In genomic region chr14:45350931-45351859, GRCm38 (mm10) we compare ENCODE assay signal across 8 mouse cellular contexts. TPM values are rescaled to one million over a fixed set of nuclear protein-coding genes. Genes with fewer than 3 reads are reported as not detected.
DNase-seq lines count a peak whose midpoint lies in the region; ATAC-seq lines count a peak whose summit lies in the region.

Gene Styx (plus strand): TSS chr14:45351093.

- ATAC-seq in inflammation-experienced regulatory T-cells, adult 6 months = peak; percentile 86
- ATAC-seq in megakaryocyte-erythroid progenitor cell, adult 5-6 weeks (replicated peaks; ENCODE audit: low FRiP score, low TSS enrichment, poor library complexity, severe bottlenecking) = peak; percentile 99

- peak; percentile 83 for DNase-seq in adipocyte (ENCODE audit: low spot score)
- DNase-seq in embryo, embryonic 10 days (ENCODE audit: low spot score) = peak; percentile 94
- DNase-seq in gastrocnemius, postnatal 14 days = peak; percentile 98
- DNase-seq in left cerebral cortex, postnatal 10 days (ENCODE audit: extremely low spot score in 1 of 2, low spot score in 2 of 2) = peak; percentile 89 to 97
- peak; percentile 94 for DNase-seq in right cerebral cortex, postnatal 25 days
- DNase-seq in urinary bladder, postnatal 4 days (ENCODE audit: low spot score in 2 of 2) = peak; percentile 98

- intact Hi-C loops in gastrocnemius, postnatal 14 days (cut with DNase I; ENCODE audit: low total_unique reads) = no loop called here
- intact Hi-C loops in left cerebral cortex, postnatal 10 days (cut with DNase I) = no loop called here

RNA-seq across cellular contexts. Expression of gene Styx, which starts in this region (rescaled TPM):
- total RNA-seq in gastrocnemius, postnatal 14 days (2021) = 10 to 100 TPM; 43.7 to 44.8 TPM
- 10 to 100 TPM; 11.9 to 21.8 (median 19.3) TPM for polyA plus RNA-seq in inflammation-experienced regulatory T-cells, adult 6 months (2017; shearing (Covaris generic))
- total RNA-seq in left cerebral cortex, postnatal 10 days (2021) = 10 to 100 TPM; 15.2 to 22.0 TPM
- total RNA-seq in megakaryocyte-erythroid progenitor cell, adult 5-6 weeks (2014; fragmentation: Nextera tagmentation) = 29.3 and 34.1 TPM in 2 replicates
- total RNA-seq in megakaryocyte-erythroid progenitor cell, adult 5-6 weeks (2017) = 24.5 and 48.4 TPM in 2 replicates

Comparison
In these comparisons a context has a peak if more than half of its experiments do, and no peak if none do; other contexts are left out.
1. Peak in every context shown above with its lines: DNase-seq and ATAC-seq.